Mouse (Mus musculus) neural tube, embryonic 12.5 days (tissue): ENCODE data around the gene Nucb1. TPM values are rescaled to one million over a fixed set of nuclear protein-coding genes. Genes with fewer than 3 reads are reported as not detected.
"Not testable (repeated sequence)": the region's sequence is repeated elsewhere in the genome, so short reads cannot be mapped to it uniquely, and the experiment has no call there.

Experiments used
- ATAC-seq: fragments of 200-750 bp; cut with Nextera tagmentation; 2 replicates; pipeline ENCODE4 v1.8.0; 2017; ENCODE audit warnings: low read depth, mild to moderate bottlenecking, moderate TSS enrichment, moderate library complexity; ENCODE audit not compliant: low FRiP score
- H3K27ac ChIP-seq: fragments of 300-500 bp; sonication (generic); 2 replicates; pipeline ENCODE4 v1.5.1; 2016
- H3K27me3 ChIP-seq: fragments of 300-500 bp; sonication (generic); replicated peaks from 2 replicates; pipeline ENCODE4 v1.6.1; 2016; ENCODE audit warnings: mild to moderate bottlenecking
- H3K36me3 ChIP-seq: fragments of 300-500 bp; sonication (generic); 2 replicates; pipeline ENCODE4 v1.6.1; 2016; ENCODE audit warnings: mild to moderate bottlenecking
- H3K4me1 ChIP-seq: fragments of 300-500 bp; sonication (generic); 2 replicates; pipeline ENCODE4 v1.6.1; 2016
- H3K4me2 ChIP-seq: fragments of 300-500 bp; sonication (generic); replicated peaks from 2 replicates; pipeline ENCODE4 v1.6.1; 2016; ENCODE audit warnings: mild to moderate bottlenecking
- H3K4me3 ChIP-seq: fragments of 300-500 bp; sonication (generic); 2 replicates; pipeline ENCODE4 v1.5.1; 2016
- H3K9ac ChIP-seq: fragments of 300-500 bp; sonication (generic); 2 replicates; pipeline ENCODE4 v1.6.1; 2016; ENCODE audit warnings: mild to moderate bottlenecking
- H3K9me3 ChIP-seq: fragments of 300-500 bp; sonication (generic); 2 replicates; pipeline ENCODE4 v1.6.1; 2016; ENCODE audit warnings: mild to moderate bottlenecking
- WGBS: fragments of 180-500 bp; shearing (Covaris S2); methylation state at CpG from one replicate; pipeline ENCODE4 v1.1.7; 2016; 5-methylcytosine and 5-hydroxymethylcytosine counted together
- polyA plus RNA-seq: library from polyadenylated mRNA; unstranded; fragments of >200 nt; fragmentation: Nextera tagmentation; extraction: Ambion mirVana; gene quantifications from 2 replicates; pipeline ENCODE4 v1.2.1, GENCODE M21; 2016

Gene Nucb1
- polyA plus RNA-seq, 1 experiment from 2014 or later, result 118 TPM

GRCm38 (mm10) chr7:45522957-45523676 is 12.9 kb upstream of the Nucb1 start:
- no peaks in the 10 kb centered on the region for H3K27me3 ChIP-seq
- 0 out of 2 replicates have a peak overlapping the region, but pooled peaks have one; percentile 9 for H3K4me3 ChIP-seq
- H3K27ac ChIP-seq, result no peak overlapping the region
- peak overlapping the region; percentile 18; the same call in 1 of the 2 replicates for H3K4me2 ChIP-seq
- H3K4me1 ChIP-seq, result peaks cover 25% of the 10 kb centered on the region
- H3K9me3 ChIP-seq, result no peaks in the 10 kb centered on the region
- 72% methylated on average over 18 of the region's 18 CpGs for WGBS
- no peak overlapping the region for H3K9ac ChIP-seq
- no peaks in the 10 kb centered on the region for H3K36me3 ChIP-seq
- no peak for ATAC-seq

DNA sequence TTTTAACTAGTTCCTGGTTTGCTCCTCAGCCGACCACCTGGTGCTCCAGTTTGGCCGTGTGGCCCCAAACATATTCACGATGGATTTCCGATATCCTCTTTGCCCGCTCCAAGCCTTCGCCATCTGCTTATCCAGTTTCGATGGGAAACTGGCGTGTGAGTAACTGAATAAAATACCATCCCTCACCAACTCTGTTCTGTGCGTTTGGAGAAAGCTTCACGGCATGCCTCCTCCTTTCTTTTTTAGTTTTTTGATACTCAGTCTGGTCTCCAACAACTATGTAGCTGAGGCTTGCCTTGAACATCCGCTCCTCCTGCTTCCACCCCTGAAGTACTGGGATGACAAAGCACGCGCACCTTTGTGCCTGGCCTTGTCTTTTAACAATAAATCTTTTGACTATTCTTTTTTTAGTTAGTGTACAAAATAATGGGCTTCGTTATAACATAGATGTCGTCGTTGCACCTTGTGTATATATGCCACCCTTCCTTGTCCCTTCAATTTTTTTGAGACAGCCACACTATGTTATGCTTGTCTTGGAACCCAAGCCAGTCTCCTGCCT is 12.1 kb upstream of the Nucb1 start:
- Histone ChIP-seq H3K27me3 (no peaks in the 10 kb centered on the region), H3K4me3 (peak overlapping the region; percentile 44), H3K27ac (0 out of 2 replicates have a peak overlapping the region, but pooled peaks have one; percentile 60), H3K4me2 (peak overlapping the region; percentile 58), H3K9ac (0 out of 2 replicates have a peak overlapping the region, but pooled peaks have one; percentile 13), H3K36me3 (no peaks in the 10 kb centered on the region), H3K4me1 (peaks cover 25% of the 10 kb centered on the region), H3K9me3 (no peaks in the 10 kb centered on the region)
- ATAC-seq, result no peak
- WGBS, result 55% methylated on average over 16 of the region's 16 CpGs

GRCm38 (mm10) chr7:45521728-45522184 is 11.6 kb upstream of the Nucb1 start:
- no peaks in the 10 kb centered on the region for H3K36me3 ChIP-seq

DNA sequence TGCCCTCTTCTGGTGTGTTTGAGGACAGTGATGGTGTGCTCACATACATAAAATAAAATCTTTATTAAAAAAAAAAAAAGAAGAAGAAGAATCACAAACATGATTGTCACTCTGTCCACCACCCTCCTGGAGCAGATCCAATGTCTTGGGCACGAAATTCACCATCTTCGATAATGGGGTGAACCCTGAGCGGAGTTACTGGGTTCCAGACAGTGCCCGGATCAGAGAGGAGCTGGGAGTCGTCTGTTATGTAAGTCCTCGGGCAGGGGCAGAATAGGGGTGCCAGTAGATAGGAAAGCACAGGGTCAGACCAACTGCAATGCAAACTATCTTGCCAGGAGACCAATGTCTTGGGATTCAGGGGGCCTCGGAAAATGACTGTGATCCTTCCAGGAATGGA is 10.4 kb upstream of the Nucb1 start:
- ATAC-seq, result no peak
- Histone ChIP-seq H3K27ac (no peak overlapping the region), H3K27me3 (no peaks in the 10 kb centered on the region), H3K4me2 (no peak overlapping the region), H3K9ac (no peak overlapping the region), H3K9me3 (no peaks in the 10 kb centered on the region), H3K4me3 (no peak overlapping the region), H3K4me1 (peaks cover 24% of the 10 kb centered on the region), H3K36me3 (no peaks in the 10 kb centered on the region)
- WGBS, result 93% methylated on average over 7 of the region's 7 CpGs

More at GRCm38 (mm10) chr7:45521728-45522184, 11.6 kb upstream of the Nucb1 start:
- Histone ChIP-seq H3K4me3 (peak overlapping the region; percentile 44), H3K9me3 (no peaks in the 10 kb centered on the region), H3K4me1 (peaks cover 25% of the 10 kb centered on the region), H3K27ac (peak overlapping the region; percentile 60; the same call in 1 of the 2 replicates), H3K27me3 (no peaks in the 10 kb centered on the region), H3K4me2 (peak overlapping the region; percentile 58), H3K9ac (peak overlapping the region; percentile 56; the same call in 1 of the 2 replicates)
- WGBS, result under 1% methylated on average over 28 of the region's 28 CpGs
- ATAC-seq, result peak; percentile 54; the same call in 1 of the 2 replicates

GRCm38 (mm10) chr7:45519345-45520120 is 9.3 kb upstream of the Nucb1 start:
- Histone ChIP-seq H3K27me3 (no peaks in the 10 kb centered on the region), H3K9me3 (no peaks in the 10 kb centered on the region), H3K36me3 (no peaks in the 10 kb centered on the region), H3K9ac (no peak overlapping the region), H3K27ac (no peak overlapping the region), H3K4me1 (peaks cover 14% of the 10 kb centered on the region; the same call in 1 of the 2 replicates), H3K4me3 (no peak overlapping the region), H3K4me2 (no peak overlapping the region)
- no peak for ATAC-seq
- 69% methylated on average over 8 of the region's 8 CpGs for WGBS

GRCm38 (mm10) chr7:45518618-45519017 is 8.4 kb upstream of the Nucb1 start:
- ATAC-seq, result no peak
- H3K4me1 ChIP-seq, result 0 out of 2 replicates have a peak, but pooled peaks cover 12% of the 10 kb centered on the region
- no peak overlapping the region for H3K27ac ChIP-seq
- no peak overlapping the region for H3K9ac ChIP-seq
- H3K4me3 ChIP-seq, result no peak overlapping the region
- H3K4me2 ChIP-seq, result no peak overlapping the region
- H3K27me3 ChIP-seq, result no peaks in the 10 kb centered on the region
- H3K9me3 ChIP-seq, result no peaks in the 10 kb centered on the region
- 94% methylated on average over 16 of the region's 16 CpGs for WGBS
- H3K36me3 ChIP-seq, result no peaks in the 10 kb centered on the region

- ATAC-seq, H3K9me3 ChIP-seq, H3K36me3 ChIP-seq, H3K27ac ChIP-seq, H3K4me3 ChIP-seq, H3K4me2 ChIP-seq, H3K27me3 ChIP-seq, H3K4me1 ChIP-seq, H3K9ac ChIP-seq: not testable (repeated sequence)
- WGBS, result 73% methylated on average over 5 of the region's 5 CpGs
Measured at GRCm38 (mm10) chr7:45516846-45517245, 6.6 kb upstream of the Nucb1 start.

- H3K27ac ChIP-seq, result no peak overlapping the region
- WGBS, result 31% methylated on average over 16 of the region's 16 CpGs
- 0 out of 2 replicates have a peak overlapping the region, but pooled peaks have one; percentile 3 for H3K4me2 ChIP-seq
- H3K36me3 ChIP-seq, result no peaks in the 10 kb centered on the region
- H3K4me1 ChIP-seq, result 0 out of 2 replicates have a peak, but pooled peaks cover 3% of the 10 kb centered on the region
- ATAC-seq, result no peak
- no peaks in the 10 kb centered on the region for H3K9me3 ChIP-seq
- H3K27me3 ChIP-seq, result no peaks in the 10 kb centered on the region
- no peak overlapping the region for H3K4me3 ChIP-seq
- H3K9ac ChIP-seq, result no peak overlapping the region
Measured at GRCm38 (mm10) chr7:45515436-45515835, 5.2 kb upstream of the Nucb1 start.

DNA sequence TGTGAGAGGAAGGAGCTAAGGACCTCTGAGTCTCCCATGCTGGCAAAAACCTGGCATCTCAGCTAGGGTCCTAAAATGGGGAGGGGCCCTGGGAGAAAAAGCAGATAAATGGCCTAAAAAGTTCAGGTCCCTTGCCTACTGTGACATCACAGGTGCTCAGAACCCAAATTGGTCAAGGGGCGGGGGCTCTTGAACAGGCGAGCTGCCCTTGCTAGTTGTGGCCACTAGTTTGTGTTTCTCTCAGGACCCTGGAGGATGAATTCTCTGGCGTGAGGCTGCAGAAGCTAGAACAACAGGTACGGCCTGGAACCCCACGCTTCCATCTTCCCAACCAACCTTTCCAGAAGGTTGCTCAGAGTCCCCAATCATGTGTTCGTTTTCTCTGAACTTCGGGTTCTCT is 4.2 kb upstream of the Nucb1 start:
- H3K4me3 ChIP-seq, result no peak overlapping the region
- H3K27ac ChIP-seq, result no peak overlapping the region
- H3K9me3 ChIP-seq, result no peaks in the 10 kb centered on the region
- no peak for ATAC-seq
- peaks cover 5% of the 10 kb centered on the region for H3K4me1 ChIP-seq
- 86% methylated on average over 7 of the region's 7 CpGs for WGBS
- H3K4me2 ChIP-seq, result no peak overlapping the region
- H3K27me3 ChIP-seq, result no peaks in the 10 kb centered on the region
- H3K9ac ChIP-seq, result no peak overlapping the region
- no peaks in the 10 kb centered on the region for H3K36me3 ChIP-seq

DNA sequence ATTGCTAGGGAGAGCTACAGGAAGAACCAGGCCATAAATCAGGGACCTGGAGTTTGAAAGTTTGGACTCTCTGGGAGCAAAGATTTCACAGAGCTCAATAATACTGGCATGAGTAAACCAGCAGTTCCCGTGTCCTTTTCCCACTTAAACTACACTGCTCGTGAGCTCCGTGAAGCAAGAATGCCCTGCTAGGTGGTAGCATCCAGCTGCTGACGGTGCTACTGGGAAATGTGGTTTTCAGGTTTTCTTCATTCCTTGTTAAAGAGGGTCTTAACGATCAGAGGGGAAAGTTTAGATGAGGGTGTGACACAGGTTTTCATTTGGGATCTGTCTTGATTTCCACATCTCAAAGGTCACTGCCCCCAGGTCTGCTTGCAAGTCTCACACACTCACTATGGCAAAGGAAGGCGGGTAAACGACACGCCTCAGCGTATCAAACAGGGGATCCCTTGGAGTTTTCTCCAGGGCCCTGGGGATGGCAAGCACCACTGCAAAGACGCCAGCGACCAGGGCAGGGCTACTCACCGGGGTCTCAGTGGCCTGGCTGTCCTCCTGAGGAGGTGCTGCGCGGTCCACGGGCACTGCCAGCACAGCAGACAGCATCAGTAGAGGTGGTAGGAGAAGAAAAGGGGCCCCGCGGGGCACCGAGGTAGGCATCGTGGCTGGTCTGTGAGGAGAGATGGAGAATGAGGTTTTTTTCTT is 874 bp downstream of the Nucb1 start:
- H3K4me3 ChIP-seq, result peak overlapping the region; percentile 75
- H3K27me3 ChIP-seq, result no peaks in the 10 kb centered on the region
- H3K4me1 ChIP-seq, result peaks cover 10% of the 10 kb centered on the region
- no peaks in the 10 kb centered on the region for H3K9me3 ChIP-seq
- no peak overlapping the region for H3K27ac ChIP-seq
- peak; percentile 38 for ATAC-seq
- 39% methylated on average over 19 of the region's 19 CpGs for WGBS
- peak overlapping the region; percentile 77 for H3K9ac ChIP-seq
- peak overlapping the region; percentile 77 for H3K4me2 ChIP-seq
- peaks cover 18% of the 10 kb centered on the region for H3K36me3 ChIP-seq

GRCm38 (mm10) chr7:45508561-45508960 is 1.6 kb downstream of the Nucb1 start:
- Histone ChIP-seq H3K9ac (no peak overlapping the region), H3K4me3 (no peak overlapping the region), H3K27me3 (no peaks in the 10 kb centered on the region), H3K9me3 (no peaks in the 10 kb centered on the region), H3K36me3 (peaks cover 18% of the 10 kb centered on the region), H3K4me2 (peak overlapping the region; percentile 77), H3K4me1 (peaks cover 10% of the 10 kb centered on the region), H3K27ac (no peak overlapping the region)
- 86% methylated on average over 6 of the region's 6 CpGs for WGBS
- no peak for ATAC-seq
